Mouse (Mus musculus) gastrocnemius, postnatal 14 days (tissue): ENCODE results near the gene Ppid. TPM values are rescaled to one million over a fixed set of nuclear protein-coding genes. Genes with fewer than 3 reads are reported as not detected.

Source experiments
- DNase-seq: peaks from one replicate; pipeline ENCODE4 v3.0.0; 2021; ENCODE audit warnings: mixed read lengths
- intact Hi-C: fragments of 180-260 bp; cut with DNase I; formaldehyde crosslinking; loops from one replicate; pipeline ENCODE4 v1.15.1; 2025; ENCODE audit warnings: low total_unique reads
- long read RNA-seq, 2 experiments: library from polyadenylated mRNA; stranded (forward); transcript quantifications; one replicate each; pipeline ENCODE4 v2.0.0; 2021
- total RNA-seq, 2 experiments: library from RNA; stranded (reverse); gene quantifications; 2 replicates each; pipeline ENCODE4 v1.2.3; 2021

Ppid gene
- 10 to 100 TPM; 29.5 to 29.6 TPM for total RNA-seq
- long read RNA-seq, experiment 1, transcript Ppid-201 (10 exons, 1,752 nt), result major isoform, 37 of 44 reads
- long read RNA-seq, experiment 1, partial matches to known transcripts, result 1 of 44 reads
- long read RNA-seq, experiment 1, other reads (novel, unspliced or antisense), result 2 of 44 reads
- long read RNA-seq, experiment 2, transcript Ppid-201 (10 exons, 1,752 nt), result major isoform, 45 of 46 reads
- long read RNA-seq, experiment 2, partial matches to known transcripts, result 0 of 46 reads
- long read RNA-seq, experiment 2, other reads (novel, unspliced or antisense), result 1 of 46 reads

DNA sequence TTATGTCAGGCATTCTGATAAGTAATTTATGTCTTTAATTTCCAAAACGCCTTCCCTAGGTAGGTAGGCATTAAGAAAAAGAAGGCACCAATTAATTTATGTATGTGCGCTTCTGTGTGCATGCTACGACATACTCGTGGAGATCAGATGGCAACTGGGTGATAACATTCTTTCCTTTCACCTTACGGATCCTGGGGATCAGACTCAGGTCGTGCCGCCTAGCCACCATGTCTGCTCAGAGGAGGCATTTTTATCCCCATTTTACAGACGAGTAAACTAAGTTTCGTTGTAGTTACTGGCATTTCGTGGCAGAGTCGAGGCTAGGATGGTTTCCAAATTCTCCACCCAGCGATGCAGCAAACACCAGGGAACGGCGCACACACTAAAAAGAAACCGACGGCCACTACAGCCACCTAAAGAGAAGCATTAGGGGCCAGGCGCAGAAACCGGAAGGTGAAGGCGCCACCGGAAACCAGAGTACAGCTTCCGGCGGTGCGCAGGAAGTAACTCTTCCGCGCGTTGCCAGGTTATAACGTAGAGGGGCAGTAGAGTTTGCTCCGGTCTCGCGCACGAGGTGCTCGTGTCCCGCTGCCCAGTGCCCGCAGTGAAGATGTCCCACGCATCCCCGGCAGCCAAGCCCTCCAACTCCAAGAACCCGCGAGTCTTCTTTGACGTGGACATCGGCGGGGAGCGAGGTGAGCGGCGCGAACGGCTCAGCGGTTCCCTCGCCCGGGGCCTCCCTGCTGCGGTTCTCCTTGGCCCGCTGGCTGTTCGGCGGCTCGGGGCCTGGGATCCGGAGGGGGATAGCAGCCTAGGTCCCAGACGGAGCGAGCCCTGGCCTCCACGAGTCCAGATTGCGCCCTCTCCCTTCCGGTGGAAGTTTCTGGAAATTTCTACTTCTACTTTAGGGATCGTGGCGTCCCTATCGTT is at the start of gene Ppid:
TSS of gene Ppid (plus strand) at position 480 of the 930 bp plus-strand sequence.
- DNase-seq, result peak; percentile 77
- intact Hi-C loops, result no loop called here

DNA sequence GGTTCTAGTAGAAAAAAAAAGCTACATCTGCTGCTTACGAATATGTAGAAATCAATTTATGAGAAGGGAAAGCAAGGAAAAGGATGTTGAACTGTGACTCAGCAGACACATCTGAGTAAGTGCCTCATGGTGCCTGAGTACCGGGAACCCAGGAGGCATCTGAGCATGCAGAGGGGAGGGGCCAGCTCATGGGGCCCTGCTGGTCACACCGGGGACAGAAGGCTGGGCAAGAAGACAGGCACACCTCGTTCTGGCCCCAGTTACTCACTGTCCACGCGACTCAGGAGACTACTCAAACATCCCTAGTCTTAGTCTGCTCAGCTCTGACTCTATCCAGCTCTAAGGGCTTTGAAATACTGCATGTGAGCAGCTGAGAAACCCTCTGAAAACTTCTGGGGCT is 48.6 kb upstream of the Ppid start:
- intact Hi-C loops, result no loop called here
- no peak for DNase-seq

DNA sequence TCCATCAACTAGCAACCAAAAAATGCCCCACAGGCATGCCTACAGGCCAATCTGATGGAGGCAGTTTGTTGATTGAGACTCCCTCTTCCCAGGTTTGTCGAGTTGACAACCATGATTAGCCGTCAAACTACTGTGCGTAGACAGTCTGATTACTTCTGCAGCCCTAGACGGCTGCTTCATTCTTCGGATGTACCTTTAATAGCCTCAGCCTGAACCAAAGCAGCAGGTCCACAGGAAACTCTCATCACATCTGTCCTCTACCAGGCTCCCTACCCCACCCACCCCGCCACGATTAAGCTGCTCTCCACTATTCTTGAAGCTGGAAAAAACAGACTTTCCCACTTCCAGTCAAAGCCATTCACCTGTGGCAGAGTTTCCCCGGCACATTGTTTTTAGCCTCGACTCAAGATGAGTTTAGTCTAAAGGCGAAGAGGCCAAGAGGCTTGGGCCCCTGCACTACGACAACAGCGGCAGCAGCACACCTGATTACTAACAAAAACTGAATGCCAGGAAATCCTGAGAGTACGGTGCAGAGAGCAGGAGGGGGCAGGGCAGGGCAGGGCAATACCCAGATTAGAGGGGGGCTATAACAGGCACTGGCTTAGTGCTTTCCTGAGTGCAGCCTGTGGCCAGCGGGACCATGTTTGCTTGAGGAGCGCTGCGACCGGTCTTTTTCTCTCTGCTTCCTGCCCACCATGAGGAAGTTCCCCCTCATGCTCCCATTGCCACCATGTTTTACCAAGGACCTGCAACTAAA is 42.3 kb upstream of the Ppid start:
- no peak for DNase-seq
- intact Hi-C loops, result no loop called here

DNA sequence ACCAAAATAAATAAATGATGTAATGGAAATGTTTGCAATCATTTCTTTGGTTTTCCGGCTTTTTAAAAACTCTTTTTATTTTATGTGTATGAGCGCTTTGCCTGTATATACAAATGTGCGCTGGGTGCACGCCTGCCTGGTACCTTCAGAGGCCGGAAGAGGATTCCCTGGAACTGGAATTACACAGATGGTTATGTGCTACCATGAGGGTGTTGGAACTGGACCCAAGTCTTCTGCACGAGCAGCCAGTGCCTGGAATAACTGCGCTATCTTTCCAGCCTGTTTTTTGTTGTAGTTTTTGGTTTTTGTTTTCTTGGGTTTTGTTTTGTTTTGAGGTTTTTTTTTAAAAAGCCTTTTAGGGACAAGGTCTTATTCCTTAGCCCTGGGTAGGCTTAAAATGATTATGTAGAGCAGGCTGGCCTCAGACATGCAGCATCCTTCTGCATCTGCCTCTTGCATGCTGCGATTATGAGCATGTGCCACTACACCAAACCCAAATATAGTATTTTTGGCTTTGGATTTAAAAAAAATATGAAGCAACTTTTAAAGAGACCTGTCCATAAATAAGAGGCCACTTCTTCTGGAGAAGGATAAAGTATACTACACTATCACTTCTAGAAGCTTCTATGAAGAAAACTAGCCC is 41.3 kb upstream of the Ppid start:
- no peak for DNase-seq
- intact Hi-C loops, result no loop called here

DNA sequence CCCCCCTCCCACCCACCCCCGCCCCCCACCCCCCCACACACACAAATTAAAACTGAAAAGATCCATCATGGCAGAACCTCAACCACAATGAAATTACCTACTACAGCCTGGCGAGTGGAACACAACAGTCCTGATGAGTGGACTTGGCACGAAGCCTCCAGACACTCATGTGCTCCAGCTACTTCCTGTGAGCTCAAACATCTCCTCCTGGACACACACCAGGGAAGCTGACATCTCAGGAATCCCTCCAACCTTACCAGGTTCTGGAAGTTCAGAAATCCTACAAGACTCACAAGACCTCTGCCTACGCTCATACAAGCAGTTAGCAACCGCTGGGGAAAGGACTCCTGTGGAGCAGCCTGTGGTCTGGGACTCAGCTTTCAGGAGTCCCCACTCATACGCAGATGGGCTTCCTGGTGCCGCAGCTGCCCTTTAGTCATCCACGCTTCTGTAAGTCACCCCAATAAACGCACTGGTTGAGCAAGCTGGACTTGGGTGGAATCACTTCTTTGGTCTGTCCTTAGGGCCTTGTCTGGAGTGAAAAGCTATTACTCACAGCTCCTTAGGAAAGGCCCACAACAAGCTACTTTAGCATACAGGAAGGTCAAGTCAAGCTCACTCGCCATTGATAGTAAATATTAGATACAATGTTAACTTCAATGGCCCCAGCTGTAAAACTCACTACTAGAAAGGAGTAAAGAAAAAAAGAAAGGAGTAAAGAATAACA is 39.2 kb upstream of the Ppid start:
- no peak for DNase-seq
- intact Hi-C loops, result no loop called here

DNA sequence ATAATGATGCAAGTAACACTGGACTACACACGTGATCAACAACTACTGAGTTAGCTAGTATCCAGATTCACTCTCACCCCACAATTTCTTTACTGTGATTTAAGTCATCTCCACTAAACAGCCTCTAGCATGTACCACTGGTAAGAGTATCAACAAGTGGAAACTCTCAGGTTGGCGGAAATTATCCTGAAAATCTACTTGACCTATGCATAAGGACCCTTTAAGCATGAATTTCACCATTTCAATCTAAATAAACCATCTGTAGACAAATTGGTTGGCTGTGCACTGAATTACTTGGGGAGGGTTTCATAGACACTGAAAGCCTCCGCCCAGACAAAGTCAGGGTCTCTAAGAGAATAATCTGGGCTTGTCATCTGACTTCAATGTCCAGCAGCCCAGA is 37.4 kb upstream of the Ppid start:
- no peak for DNase-seq
- intact Hi-C loops, result no loop called here

DNA sequence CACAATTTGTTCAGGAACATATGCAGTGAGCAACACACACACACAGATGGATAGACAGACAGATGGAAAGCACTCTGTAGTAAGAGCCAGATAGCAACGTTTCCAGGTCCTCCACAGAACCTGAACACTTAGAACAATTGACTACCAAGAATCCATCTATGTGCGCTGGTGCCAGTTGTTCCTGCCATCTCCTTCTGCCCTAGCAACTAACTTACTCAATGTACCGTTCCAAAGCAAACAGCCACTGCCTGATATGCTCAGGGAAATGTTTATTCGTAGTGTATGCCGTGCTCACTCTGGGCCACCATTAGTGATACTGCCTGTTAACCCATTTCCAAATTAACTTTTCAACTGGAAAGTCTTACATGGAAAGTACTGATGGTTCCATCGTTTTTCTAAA is 36.1 kb upstream of the Ppid start:
- intact Hi-C loops, result no loop called here
- DNase-seq, result no peak

DNA sequence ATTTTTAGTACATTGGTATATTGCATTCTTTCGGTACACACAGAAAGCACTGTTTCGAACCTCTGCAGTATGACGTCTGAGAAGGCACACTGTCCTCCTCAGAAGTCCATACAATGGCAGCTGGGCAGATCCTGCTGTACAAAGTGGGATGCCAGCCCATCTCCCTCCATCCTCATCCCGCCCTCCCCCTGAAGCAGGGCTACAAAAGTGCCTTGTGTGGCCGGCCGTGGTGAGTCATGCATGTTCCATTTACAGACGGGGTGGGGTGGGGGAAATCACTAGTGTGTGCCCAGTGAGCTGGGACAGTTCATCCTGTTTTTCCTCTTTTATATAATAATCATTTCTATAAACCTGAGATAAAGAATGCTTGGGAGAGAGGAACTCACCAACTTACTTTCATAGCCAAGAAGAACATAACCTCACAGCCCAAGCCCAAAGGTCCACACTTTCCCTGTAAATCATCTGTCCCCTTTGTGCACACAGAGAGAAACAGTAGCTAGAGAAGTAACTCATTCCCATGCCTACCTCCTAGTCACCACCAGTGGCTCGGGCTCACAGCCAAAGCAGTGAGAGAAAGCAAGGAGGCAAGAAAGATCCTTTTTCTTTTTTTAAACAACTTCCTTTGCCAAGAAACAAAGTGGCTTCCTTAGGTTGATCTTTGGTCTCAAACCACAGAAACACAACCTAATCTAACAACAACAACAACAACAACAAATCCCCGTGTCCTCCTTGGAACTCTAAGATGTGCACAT is 31.9 kb upstream of the Ppid start:
- peak; percentile 27 for DNase-seq
- intact Hi-C loops, result no loop called here

DNA sequence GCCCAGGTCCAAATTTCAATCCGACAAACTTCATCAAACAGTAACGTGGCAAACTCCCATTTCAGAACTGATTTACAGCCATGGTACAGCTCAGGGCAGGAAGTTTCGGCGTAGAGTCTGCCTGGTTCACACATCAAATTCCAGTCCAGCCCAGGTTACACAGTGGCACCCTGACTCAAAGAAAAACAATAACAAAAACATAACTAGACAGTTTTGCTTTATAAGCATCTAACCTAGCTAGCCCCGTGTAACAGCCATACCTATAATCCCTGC is 31.4 kb upstream of the Ppid start:
- DNase-seq, result no peak
- intact Hi-C loops, result loop anchor here (10.0 kb wide), 1 partner anchor 45 kb away; no protein-coding TSS in a partner anchor

DNA sequence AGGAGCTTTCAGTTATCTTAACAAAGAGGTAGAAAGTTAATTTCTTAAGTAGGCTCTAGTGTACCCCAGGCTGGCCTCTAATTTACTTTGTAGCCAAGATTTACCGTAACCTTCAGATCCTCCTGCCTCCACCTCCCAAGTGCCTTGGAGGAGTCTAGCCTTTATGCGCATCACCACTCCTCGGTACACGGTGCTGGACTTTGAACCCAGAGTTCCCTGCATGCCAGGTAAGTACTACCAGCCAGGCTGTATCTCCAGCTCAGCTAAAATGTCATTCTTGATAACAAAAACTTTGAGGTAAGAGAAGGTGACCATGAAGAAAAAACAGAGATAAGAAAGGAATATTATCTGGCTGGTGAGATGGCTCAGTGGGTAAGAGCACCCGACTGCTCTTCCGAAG is 30.6 kb upstream of the Ppid start:
- intact Hi-C loops, result loop anchor here (10.0 kb wide), 1 partner anchor 46 kb away; no protein-coding TSS in a partner anchor
- DNase-seq, result no peak

DNA sequence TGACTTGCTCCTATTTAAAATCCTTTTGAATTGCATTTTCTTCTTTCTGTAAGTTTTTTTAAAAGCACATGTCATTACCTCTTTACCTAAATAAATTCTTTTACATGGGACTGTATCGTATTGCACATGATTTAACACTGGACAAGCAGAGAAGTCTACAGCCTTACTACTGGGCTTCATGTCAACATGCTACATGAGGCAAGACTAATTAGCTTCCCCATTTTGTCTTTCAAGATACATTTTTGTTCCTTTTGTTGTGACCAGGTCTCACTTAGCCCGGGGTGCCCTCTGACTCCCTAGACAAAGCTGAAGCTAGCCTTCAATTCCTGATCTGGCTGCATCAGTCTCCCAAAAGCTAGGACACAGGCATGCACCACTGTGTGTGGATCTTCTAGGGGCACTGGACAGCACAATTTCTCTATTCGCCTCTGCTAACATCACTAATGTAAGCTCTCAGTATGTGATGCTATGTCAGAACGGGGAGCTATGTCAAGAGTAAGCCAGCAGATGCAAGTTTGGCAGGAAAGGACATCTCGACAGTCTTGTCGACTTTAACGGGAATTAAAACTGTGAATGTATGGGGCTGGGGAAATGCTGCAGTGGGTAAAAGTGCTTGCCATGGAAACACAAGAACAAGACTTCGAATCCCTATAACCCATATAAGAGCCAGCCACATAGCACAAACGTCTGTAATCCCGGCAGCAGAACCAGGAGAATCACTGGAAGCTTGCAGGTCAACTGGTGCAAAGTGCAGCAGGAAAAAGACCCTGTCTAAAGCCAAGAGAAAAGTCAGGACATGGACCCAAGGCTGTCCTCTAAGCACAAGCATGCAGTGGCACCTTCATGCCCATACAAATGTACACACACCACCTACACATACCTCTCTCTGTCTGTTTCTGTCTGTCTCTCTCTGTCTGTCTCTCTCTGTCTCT is 29.1 kb upstream of the Ppid start:
- intact Hi-C loops, result loop anchor here (10.0 kb wide), 1 partner anchor 47 kb away; no protein-coding TSS in a partner anchor
- DNase-seq, result no peak

DNA sequence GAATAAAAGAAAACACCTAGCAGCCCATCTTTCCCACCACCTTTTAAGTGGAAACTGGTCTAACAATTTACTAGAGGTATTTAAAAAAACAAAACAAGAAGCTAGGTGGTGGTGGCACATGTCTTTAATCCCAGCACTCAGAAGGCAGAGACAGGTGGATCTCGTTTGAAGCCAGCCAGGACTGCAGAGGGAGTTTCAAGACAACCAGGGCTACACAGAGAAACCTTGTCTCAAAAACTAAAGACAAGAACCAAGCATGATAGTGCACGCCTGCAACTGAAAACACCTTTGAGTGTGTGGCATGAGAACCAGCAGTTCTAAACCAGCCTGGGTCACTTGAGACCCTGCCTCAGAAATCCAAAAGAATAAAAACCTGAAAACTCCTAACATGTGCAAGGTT is 27.6 kb upstream of the Ppid start:
- no peak for DNase-seq
- intact Hi-C loops, result loop anchor here (10.0 kb wide), 1 partner anchor 49 kb away; no protein-coding TSS in a partner anchor

DNA sequence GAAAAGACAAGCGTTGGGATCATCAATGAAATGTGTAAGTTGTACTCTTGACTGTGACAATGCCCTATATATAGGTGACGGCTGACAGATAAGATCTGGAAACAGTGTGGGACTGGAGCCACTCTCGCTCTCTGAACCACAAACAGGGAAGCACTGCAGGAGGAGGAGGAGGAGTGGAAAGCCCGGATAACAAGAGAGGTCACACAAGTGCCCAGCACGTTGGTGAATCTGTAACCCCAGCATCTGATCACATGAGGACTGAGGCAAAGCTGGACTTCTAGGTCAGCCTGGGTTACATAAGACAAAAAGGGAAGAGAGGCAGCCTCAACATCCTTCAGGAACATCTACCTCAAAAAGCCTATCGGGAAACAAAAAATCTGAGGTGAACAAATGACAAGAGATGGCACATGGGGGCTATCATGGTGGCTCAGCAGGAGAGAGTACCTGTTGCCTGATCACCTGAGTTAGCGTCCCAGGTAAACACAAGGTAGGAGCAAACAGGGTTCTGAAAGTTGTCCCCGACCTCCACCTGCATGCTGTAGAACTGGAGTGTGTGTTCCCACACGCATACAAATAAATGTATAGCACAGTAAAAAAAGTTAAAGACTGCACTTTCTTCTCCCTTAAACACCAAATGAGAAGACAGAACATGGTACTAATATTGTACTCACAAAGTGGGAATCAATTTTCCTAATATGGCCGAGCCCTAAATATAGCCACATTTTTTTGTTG is 26.1 kb upstream of the Ppid start:
- intact Hi-C loops, result loop anchor here (10.0 kb wide), 1 partner anchor 50 kb away; no protein-coding TSS in a partner anchor

DNA sequence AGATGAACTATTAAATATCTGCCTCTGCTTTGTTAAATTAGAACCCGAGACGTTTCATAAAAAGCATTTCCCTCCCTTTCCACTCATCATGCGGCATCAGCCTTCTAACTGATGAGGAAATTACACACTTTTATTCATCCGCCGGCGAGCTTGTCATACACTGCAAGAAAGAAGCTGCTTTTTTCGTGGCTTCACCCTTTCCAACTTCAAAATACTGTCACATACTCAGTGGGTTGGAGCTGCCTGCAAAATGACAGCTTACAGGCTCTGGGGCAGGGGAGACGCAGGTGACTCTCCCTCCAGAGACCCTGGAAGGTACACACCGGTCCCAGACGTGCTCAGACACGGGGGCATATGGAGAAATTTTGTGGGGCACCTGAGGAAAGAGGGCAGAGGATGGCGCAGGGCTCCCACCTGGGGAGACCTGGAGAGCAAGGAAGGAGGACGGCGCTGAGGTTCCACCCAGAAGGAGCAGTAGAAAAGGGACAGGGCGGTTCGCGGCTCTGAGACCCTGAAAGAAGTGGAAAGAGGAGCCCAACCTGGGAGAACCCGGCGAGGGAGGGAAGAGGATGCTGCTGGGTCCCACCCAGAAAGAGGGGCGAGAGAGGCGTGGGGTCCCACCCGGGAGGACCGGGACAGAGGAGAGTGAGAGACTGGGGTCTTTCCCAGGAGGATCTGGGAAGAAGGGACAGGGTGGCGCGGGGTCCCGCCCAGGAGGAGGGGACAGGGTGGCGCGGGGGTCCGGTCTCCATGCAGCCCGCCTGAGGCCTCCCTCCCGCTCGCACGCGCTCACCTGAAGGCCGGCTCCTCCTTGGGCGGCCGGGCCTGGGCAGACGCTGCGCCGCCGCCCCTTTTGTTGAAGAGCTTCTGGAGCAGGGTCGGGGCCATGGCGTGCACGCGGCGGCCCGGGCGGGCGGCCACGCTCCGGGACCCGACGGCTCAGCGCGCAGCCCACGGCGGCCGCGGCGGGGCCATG is 24.1 kb upstream of the Ppid start:
- intact Hi-C loops, result loop anchor here (10.0 kb wide), 1 partner anchor 52 kb away; no protein-coding TSS in a partner anchor
- DNase-seq, result peak; percentile 33

More for the DNA sequence above, 26.1 kb upstream of the Ppid start:
- no peak for DNase-seq

DNA sequence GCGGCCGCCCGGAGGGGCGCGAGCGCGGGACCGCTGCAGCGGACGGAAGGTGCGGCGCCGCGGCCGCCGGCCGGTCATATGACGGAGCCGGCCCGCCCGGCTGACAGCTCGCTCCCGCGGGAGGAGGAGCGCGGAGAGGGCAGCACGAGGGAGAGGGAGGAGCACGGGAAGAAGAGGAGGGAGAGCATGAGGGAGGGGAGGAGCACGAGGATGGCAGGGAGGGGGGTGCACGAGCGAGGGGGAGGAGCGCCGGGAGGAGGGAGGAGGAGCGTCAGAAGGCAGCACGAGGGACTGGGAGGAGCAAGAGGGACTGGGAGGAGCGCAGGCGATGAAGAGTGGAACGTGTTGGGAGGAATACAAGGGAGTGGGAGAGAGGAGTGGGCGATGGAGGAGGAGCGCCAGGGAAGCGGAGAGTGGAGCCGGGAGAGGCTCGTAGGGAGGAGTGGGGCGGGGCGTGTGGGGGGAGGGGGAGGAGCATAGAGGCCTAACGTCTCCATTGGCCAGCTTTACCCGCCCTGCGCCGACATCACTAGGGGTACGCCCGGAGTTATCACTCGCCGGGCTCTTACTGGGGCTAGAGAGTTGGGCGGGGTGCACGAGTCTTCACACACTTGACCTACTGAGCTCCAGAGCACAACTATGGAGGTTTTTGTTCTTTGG is 23.3 kb upstream of the Ppid start, which contains the start of gene Fnip2:
TSS of gene Fnip2 (minus strand) at position 94 of the 660 bp plus-strand sequence.
- intact Hi-C loops, result loop anchor here (10.0 kb wide), 1 partner anchor 53 kb away; no protein-coding TSS in a partner anchor
- DNase-seq, result peak; percentile 89
